Mouse (Mus musculus): ENCODE data around the gene Rere. TPM values are rescaled to one million over a fixed set of nuclear protein-coding genes. Genes with fewer than 3 reads are reported as not detected.

Rere gene
- polyA plus RNA-seq, 1 experiment from 2014 or later, result 51.6 TPM

GRCm38 (mm10) chr4:150619011-150619410 is 337.6 kb downstream of the Rere start:
- Histone ChIP-seq H3K4me1 (replicated peaks; ENCODE audit: control insufficient read depth, insufficient read depth, low read length) (no peaks in the 10 kb centered on the region), H3K9ac (ENCODE audit: low read length) (no peak overlapping the region), H3K4me2 (ENCODE audit: low read depth, low read length, severe bottlenecking) (no peak overlapping the region), H3K27me3 (ENCODE audit: control insufficient read depth, insufficient read depth, low read length) (no peaks in the 10 kb centered on the region), H3K4me3 (ENCODE audit: low read depth, low read length) (no peak overlapping the region), H3K9me3 (ENCODE audit: control insufficient read depth, low read length) (no peaks in the 10 kb centered on the region), H3K27ac (ENCODE audit: low read depth, low read length) (no peak overlapping the region), H3K36me3 (ENCODE audit: control insufficient read depth, insufficient read depth, low read length) (peaks cover 11% of the 10 kb centered on the region; the same call in 1 of the 2 replicates)
- 95% methylated on average over 7 of the region's 7 CpGs for WGBS
- no peak for ATAC-seq (replicated peaks; ENCODE audit: low FRiP score)
- no peak for DNase-seq (ENCODE audit: low spot score)

DNA sequence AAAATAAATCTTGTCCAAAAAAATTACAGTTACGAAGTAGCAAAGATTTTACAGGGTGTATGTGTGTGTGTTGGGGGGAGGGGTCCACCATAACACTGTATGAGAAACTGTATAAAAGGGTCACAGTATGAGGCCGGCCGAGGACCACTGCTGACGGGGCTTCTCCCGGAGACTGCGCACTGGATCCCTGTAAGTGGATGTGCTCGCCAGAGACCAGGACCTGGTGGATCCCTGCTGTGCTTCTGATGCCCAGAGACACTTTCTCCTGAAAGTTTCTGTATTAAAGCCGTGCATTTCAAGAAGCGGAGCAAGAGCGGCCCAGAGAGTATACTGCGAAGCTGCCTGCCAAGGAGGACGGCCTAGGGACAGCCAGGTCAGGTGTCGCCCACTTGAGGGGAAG is 341.2 kb downstream of the Rere start:
- Histone ChIP-seq H3K27ac (ENCODE audit: low read depth, low read length) (no peak overlapping the region), H3K9me3 (ENCODE audit: control insufficient read depth, low read length) (no peaks in the 10 kb centered on the region), H3K4me3 (ENCODE audit: low read depth, low read length) (no peak overlapping the region), H3K9ac (ENCODE audit: low read length) (no peak overlapping the region), H3K4me1 (replicated peaks; ENCODE audit: control insufficient read depth, insufficient read depth, low read length) (no peaks in the 10 kb centered on the region), H3K27me3 (ENCODE audit: control insufficient read depth, insufficient read depth, low read length) (no peaks in the 10 kb centered on the region), H3K4me2 (ENCODE audit: low read depth, low read length, severe bottlenecking) (no peak overlapping the region), H3K36me3 (ENCODE audit: control insufficient read depth, insufficient read depth, low read length) (no peaks in the 10 kb centered on the region; the same call in 1 of the 2 replicates)
- WGBS, result 92% methylated on average over 13 of the region's 13 CpGs
- no peak for DNase-seq (ENCODE audit: low spot score)
- ATAC-seq (replicated peaks; ENCODE audit: low FRiP score), result no peak

DNA sequence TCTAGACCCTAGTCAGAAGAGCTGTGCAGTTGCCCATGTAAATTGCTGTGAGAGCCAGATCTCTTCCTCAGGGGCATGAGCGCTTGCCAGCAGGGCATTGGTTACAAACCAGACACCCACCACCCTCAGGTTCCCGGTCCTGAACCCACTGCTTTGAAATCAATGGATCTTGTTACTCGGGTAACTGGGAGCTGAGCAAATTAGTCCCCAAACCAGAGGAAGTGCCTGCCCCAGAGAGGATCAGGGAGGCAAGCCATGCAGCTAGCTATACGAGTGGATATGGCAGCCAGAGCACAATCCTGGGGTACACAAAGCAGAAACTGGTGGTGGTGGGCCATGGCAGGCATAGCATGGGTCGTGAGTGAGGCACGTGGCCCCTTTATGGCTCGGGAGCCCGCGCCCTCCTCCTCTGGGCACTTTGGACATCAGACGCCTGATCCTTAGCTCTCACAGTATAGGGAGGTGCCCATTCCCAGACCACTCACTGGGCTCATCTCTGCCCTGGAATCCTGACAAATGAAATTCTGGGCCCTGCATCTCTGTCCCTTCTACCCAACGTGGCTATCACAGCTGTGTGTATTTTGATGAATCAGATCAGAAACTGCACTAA is 342.9 kb downstream of the Rere start:
- no peaks in the 10 kb centered on the region; the same call in 1 of the 2 replicates for H3K36me3 ChIP-seq (ENCODE audit: control insufficient read depth, insufficient read depth, low read length)
- no peak for ATAC-seq (replicated peaks; ENCODE audit: low FRiP score)
- 77% methylated on average over 11 of the region's 11 CpGs for WGBS

GRCm38 (mm10) chr4:150624933-150625332 is 343.5 kb downstream of the Rere start:
- ATAC-seq (replicated peaks; ENCODE audit: low FRiP score) (no peak), DNase-seq (ENCODE audit: low spot score) (no peak)
- Histone ChIP-seq H3K27me3 (ENCODE audit: control insufficient read depth, insufficient read depth, low read length) (no peaks in the 10 kb centered on the region), H3K36me3 (ENCODE audit: control insufficient read depth, insufficient read depth, low read length) (no peaks in the 10 kb centered on the region; the same call in 1 of the 2 replicates), H3K9me3 (ENCODE audit: control insufficient read depth, low read length) (no peaks in the 10 kb centered on the region), H3K4me3 (ENCODE audit: low read depth, low read length) (no peak overlapping the region), H3K9ac (ENCODE audit: low read length) (no peak overlapping the region), H3K4me1 (replicated peaks; ENCODE audit: control insufficient read depth, insufficient read depth, low read length) (no peaks in the 10 kb centered on the region), H3K4me2 (ENCODE audit: low read depth, low read length, severe bottlenecking) (no peak overlapping the region), H3K27ac (ENCODE audit: low read depth, low read length) (no peak overlapping the region)
- 87% methylated on average over 4 of the region's 4 CpGs for WGBS

More for the DNA sequence above, 342.9 kb downstream of the Rere start:
- H3K4me1 ChIP-seq (replicated peaks; ENCODE audit: control insufficient read depth, insufficient read depth, low read length), result no peaks in the 10 kb centered on the region
- no peak overlapping the region for H3K27ac ChIP-seq (ENCODE audit: low read depth, low read length)
- no peaks in the 10 kb centered on the region for H3K9me3 ChIP-seq (ENCODE audit: control insufficient read depth, low read length)
- H3K27me3 ChIP-seq (ENCODE audit: control insufficient read depth, insufficient read depth, low read length), result no peaks in the 10 kb centered on the region
- H3K9ac ChIP-seq (ENCODE audit: low read length), result no peak overlapping the region
- no peak overlapping the region for H3K4me3 ChIP-seq (ENCODE audit: low read depth, low read length)
- peak; percentile 47 for DNase-seq (ENCODE audit: low spot score)
- no peak overlapping the region for H3K4me2 ChIP-seq (ENCODE audit: low read depth, low read length, severe bottlenecking)

DNA sequence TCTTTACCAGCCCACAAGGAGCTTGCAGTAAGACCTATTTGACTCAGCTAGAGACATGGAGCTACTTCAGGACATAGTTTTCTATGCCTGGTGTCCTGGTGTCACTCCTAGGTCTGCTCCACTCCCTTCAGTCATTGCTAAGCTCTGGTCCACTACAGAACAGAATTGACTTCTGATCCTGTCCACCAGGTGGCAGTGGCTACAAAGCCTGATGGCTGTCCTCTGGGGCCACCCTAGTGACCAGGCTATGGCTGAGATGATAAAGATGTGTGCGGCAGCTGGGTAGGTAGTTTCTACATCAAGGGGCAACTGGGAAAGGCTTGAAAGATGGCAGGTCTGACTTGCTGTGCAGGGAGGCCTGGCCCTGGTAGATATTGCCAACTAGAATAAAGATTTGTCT is 344.0 kb downstream of the Rere start:
- WGBS, result 57% methylated on average over 1 of the region's 1 CpGs
- Histone ChIP-seq H3K27ac (ENCODE audit: low read depth, low read length) (no peak overlapping the region), H3K36me3 (ENCODE audit: control insufficient read depth, insufficient read depth, low read length) (no peaks in the 10 kb centered on the region; the same call in 1 of the 2 replicates), H3K4me3 (ENCODE audit: low read depth, low read length) (no peak overlapping the region), H3K9ac (ENCODE audit: low read length) (no peak overlapping the region), H3K4me2 (ENCODE audit: low read depth, low read length, severe bottlenecking) (no peak overlapping the region), H3K4me1 (replicated peaks; ENCODE audit: control insufficient read depth, insufficient read depth, low read length) (no peaks in the 10 kb centered on the region), H3K27me3 (ENCODE audit: control insufficient read depth, insufficient read depth, low read length) (no peaks in the 10 kb centered on the region), H3K9me3 (ENCODE audit: control insufficient read depth, low read length) (no peaks in the 10 kb centered on the region)
- ATAC-seq (replicated peaks; ENCODE audit: low FRiP score) (0 out of 2 replicates have a peak, but pooled peaks have one; percentile 34), DNase-seq (ENCODE audit: low spot score) (peak; percentile 76)

GRCm38 (mm10) chr4:150625951-150626732 is 344.7 kb downstream of the Rere start:
- no peak overlapping the region for H3K27ac ChIP-seq (ENCODE audit: low read depth, low read length)
- H3K9me3 ChIP-seq (ENCODE audit: control insufficient read depth, low read length), result no peaks in the 10 kb centered on the region
- ATAC-seq (replicated peaks; ENCODE audit: low FRiP score), result no peak
- no peaks in the 10 kb centered on the region; the same call in 1 of the 2 replicates for H3K36me3 ChIP-seq (ENCODE audit: control insufficient read depth, insufficient read depth, low read length)
- no peaks in the 10 kb centered on the region for H3K27me3 ChIP-seq (ENCODE audit: control insufficient read depth, insufficient read depth, low read length)
- DNase-seq (ENCODE audit: low spot score), result peak; percentile 72
- H3K9ac ChIP-seq (ENCODE audit: low read length), result no peak overlapping the region
- H3K4me3 ChIP-seq (ENCODE audit: low read depth, low read length), result no peak overlapping the region
- no peak overlapping the region for H3K4me2 ChIP-seq (ENCODE audit: low read depth, low read length, severe bottlenecking)
- WGBS, result 53% methylated on average over 6 of the region's 6 CpGs
- H3K4me1 ChIP-seq (replicated peaks; ENCODE audit: control insufficient read depth, insufficient read depth, low read length), result no peaks in the 10 kb centered on the region

DNA sequence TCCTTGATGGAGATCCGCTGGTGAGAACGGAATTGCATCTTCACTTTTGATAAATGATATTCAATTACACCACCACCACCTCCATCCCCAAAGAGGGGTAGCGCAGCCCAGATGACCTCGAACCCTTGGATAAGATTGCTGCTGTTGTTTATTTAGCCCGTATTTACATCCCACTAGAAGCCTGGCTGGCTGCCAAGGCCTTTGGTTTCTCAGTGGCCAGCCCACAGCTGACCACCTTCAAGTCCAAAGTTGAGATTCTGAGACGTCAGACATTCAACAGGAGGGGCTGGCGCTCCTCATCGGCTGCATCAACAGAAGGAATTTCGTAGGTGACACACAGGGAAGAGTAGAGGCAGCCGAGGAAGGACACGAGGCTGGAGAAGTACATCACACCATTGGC is 347.8 kb downstream of the Rere start:
- H3K27ac ChIP-seq (ENCODE audit: low read depth, low read length), result no peak overlapping the region
- ATAC-seq (replicated peaks; ENCODE audit: low FRiP score), result no peak
- no peaks in the 10 kb centered on the region for H3K36me3 ChIP-seq (ENCODE audit: control insufficient read depth, insufficient read depth, low read length)
- no peak overlapping the region for H3K4me3 ChIP-seq (ENCODE audit: low read depth, low read length)
- no peak overlapping the region for H3K9ac ChIP-seq (ENCODE audit: low read length)
- no peaks in the 10 kb centered on the region for H3K9me3 ChIP-seq (ENCODE audit: control insufficient read depth, low read length)
- H3K4me1 ChIP-seq (replicated peaks; ENCODE audit: control insufficient read depth, insufficient read depth, low read length), result no peaks in the 10 kb centered on the region
- DNase-seq (ENCODE audit: low spot score), result no peak
- H3K4me2 ChIP-seq (ENCODE audit: low read depth, low read length, severe bottlenecking), result no peak overlapping the region
- WGBS, result 93% methylated on average over 11 of the region's 11 CpGs
- H3K27me3 ChIP-seq (ENCODE audit: control insufficient read depth, insufficient read depth, low read length), result no peaks in the 10 kb centered on the region

- Histone ChIP-seq H3K4me2 (ENCODE audit: low read depth, low read length, severe bottlenecking) (no peak overlapping the region), H3K9ac (ENCODE audit: low read length) (no peak overlapping the region), H3K36me3 (ENCODE audit: control insufficient read depth, insufficient read depth, low read length) (no peaks in the 10 kb centered on the region), H3K27ac (ENCODE audit: low read depth, low read length) (no peak overlapping the region), H3K27me3 (ENCODE audit: control insufficient read depth, insufficient read depth, low read length) (no peaks in the 10 kb centered on the region), H3K9me3 (ENCODE audit: control insufficient read depth, low read length) (no peaks in the 10 kb centered on the region), H3K4me3 (ENCODE audit: low read depth, low read length) (no peak overlapping the region), H3K4me1 (replicated peaks; ENCODE audit: control insufficient read depth, insufficient read depth, low read length) (no peaks in the 10 kb centered on the region)
- DNase-seq (ENCODE audit: low spot score), result no peak
- 86% methylated on average over 10 of the region's 10 CpGs for WGBS
- ATAC-seq (replicated peaks; ENCODE audit: low FRiP score), result no peak
These were observed 354.1 kb downstream of the Rere start for GRCm38 (mm10) chr4:150635568-150635967.
